Mouse (Mus musculus): ENCODE results near the gene Gm17455. TPM values are rescaled to one million over a fixed set of nuclear protein-coding genes. Genes with fewer than 3 reads are reported as not detected.
A peak's percentile ranks its signal among the peaks of the same experiment; 100 is the strongest.

The Gm17455 gene
- 0.72 and 1.0 TPM in 2 replicates for polyA plus RNA-seq (2015; fragmentation: Nextera tagmentation; extraction: Ambion mirVana)

DNA sequence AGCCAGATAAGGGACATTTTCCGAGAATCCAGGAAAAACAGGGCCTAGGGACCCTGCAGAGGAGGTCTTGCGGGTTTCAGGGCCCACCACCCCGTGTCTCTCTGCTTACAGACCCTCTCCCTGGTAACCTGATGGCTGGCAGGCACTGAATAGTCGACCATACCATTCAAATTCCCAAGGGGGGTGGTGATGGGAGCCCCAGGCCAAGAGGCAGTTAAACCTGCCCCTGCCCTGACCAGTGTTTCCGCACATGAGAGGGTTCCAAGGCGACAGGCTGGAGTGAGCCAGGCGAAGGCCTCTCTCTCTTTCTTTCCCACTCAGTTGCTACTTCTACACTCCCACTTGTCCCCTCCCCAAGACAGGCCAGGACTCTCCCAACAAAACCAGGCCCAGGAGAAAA lies at the start of gene Gm17455:
Gene Gm17455 (plus strand): TSS at position 278 of the 400 bp plus-strand sequence.
- Histone ChIP-seq H3K9me3 (ENCODE audit: control insufficient read depth, low read length) (no peaks in the 10 kb centered on the region), H3K27ac (ENCODE audit: low read length) (no peak within 1 kb of the TSS), H3K36me3 (ENCODE audit: control insufficient read depth, insufficient read depth, low read length) (no peaks in the 10 kb centered on the region), H3K9ac (ENCODE audit: low read depth, low read length) (0 out of 2 replicates have a peak within 1 kb of the TSS, but pooled peaks have one; percentile 22), H3K27me3 (replicated peaks; ENCODE audit: control insufficient read depth, insufficient read depth, low read length) (no peaks in the 10 kb centered on the region), H3K4me1 (ENCODE audit: control insufficient read depth, insufficient read depth, low read length) (no peaks in the 10 kb centered on the region), H3K4me3 (ENCODE audit: low read length) (no peak within 1 kb of the TSS), H3K4me2 (ENCODE audit: low read depth, low read length) (no peak within 1 kb of the TSS)
- no peak for ATAC-seq
- 59% methylated on average over 7 of the region's 7 CpGs for WGBS

DNA sequence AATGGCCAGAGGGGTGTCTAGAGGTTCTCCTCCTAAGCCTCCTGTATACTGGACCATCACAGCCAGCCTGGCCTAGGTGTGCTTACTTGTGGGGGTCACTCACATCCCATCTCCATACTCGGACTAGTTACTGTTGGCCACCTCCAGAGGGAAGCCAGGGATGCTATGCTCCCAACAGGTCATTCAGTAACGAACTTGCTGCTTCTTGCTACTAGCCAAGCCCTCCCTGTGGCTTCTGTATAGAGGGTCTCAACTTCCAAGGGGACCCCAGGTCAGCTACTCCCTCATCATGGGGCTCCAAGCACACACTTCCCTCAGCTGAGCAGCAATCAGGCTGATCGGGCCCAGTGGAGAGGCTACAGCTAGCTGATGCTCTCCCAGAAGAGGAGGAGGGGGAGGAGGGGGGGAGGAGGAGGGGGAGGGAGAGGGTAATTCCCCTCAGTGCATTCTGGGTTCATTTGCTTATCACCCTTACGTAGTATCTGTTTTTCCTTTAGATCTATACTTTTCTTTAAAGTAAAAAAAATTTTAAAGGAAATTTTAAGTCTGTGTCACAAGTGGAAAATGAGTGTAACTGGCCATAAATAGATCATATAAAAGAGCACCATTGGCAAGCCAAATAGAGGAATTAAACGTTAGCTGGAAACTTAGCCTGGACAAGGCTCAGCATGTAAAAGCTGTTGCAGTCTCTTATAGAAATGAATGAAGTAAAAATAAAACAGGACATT lies 49.3 kb upstream of the Gm17455 start:
- H3K4me1 ChIP-seq (ENCODE audit: control insufficient read depth, insufficient read depth, low read length) = peaks cover 59% of the 10 kb centered on the region
- 38% methylated on average over 5 of the region's 5 CpGs for WGBS

DNA sequence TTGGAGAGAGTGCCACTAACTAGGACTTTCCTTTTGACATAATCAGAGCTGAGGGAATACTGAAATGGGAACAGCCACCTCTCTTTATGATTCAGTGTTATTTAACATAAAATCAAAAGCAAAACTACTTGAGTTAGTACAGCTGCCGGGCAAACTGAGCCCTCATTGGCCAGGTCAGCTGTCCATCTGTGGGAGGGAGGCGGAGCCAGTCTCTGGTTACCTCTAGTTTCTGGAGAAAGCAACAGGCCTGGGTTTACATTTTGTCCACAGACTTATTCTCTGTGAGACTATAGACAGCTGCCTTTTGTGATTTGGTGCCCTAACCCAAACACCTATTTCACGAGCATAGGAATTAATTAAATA lies 48.7 kb upstream of the Gm17455 start:
- Histone ChIP-seq H3K4me3 (ENCODE audit: low read length) (peak overlapping the region; percentile 6), H3K4me2 (ENCODE audit: low read depth, low read length) (peak overlapping the region; percentile 35), H3K36me3 (ENCODE audit: control insufficient read depth, insufficient read depth, low read length) (no peaks in the 10 kb centered on the region), H3K27ac (ENCODE audit: low read length) (peak overlapping the region; percentile 94), H3K27me3 (replicated peaks; ENCODE audit: control insufficient read depth, insufficient read depth, low read length) (no peaks in the 10 kb centered on the region), H3K9me3 (ENCODE audit: control insufficient read depth, low read length) (no peaks in the 10 kb centered on the region), H3K4me1 (ENCODE audit: control insufficient read depth, insufficient read depth, low read length) (peaks cover 59% of the 10 kb centered on the region), H3K9ac (ENCODE audit: low read depth, low read length) (0 out of 2 replicates have a peak overlapping the region, but pooled peaks have one; percentile 48)
- WGBS = 16% methylated on average over 3 of the region's 3 CpGs
- peak; percentile 54 for ATAC-seq

More for the DNA sequence above, 49.3 kb upstream of the Gm17455 start:
- H3K4me3 ChIP-seq (ENCODE audit: low read length) = peak overlapping the region; percentile 6
- no peak overlapping the region for H3K9ac ChIP-seq (ENCODE audit: low read depth, low read length)
- H3K36me3 ChIP-seq (ENCODE audit: control insufficient read depth, insufficient read depth, low read length) = no peaks in the 10 kb centered on the region
- no peaks in the 10 kb centered on the region for H3K27me3 ChIP-seq (replicated peaks; ENCODE audit: control insufficient read depth, insufficient read depth, low read length)
- peak overlapping the region; percentile 84 for H3K27ac ChIP-seq (ENCODE audit: low read length)
- peak overlapping the region; percentile 35 for H3K4me2 ChIP-seq (ENCODE audit: low read depth, low read length)
- no peak for ATAC-seq
- no peaks in the 10 kb centered on the region for H3K9me3 ChIP-seq (ENCODE audit: control insufficient read depth, low read length)

DNA sequence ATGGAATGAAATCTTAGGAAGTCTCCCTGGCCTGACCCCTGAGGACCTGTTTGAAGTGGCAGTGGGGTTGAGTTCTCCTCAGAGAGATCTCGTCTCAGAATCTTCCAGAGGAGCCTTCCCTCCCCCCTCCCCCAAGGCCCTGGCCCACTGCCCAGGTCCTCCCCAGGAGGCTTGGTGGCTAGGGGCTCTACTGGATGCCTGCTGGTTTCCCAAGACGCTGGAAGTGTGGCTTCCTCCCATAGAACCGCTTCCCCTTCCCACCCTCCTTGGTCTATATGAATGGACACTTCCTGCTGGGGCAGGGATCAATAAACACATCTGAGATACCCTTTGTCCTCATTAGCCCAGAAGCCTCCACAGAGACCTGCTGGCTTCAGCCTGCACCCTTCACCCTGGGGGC lies 48.3 kb upstream of the Gm17455 start:
- H3K4me3 ChIP-seq (ENCODE audit: low read length) = no peak overlapping the region
- no peaks in the 10 kb centered on the region for H3K27me3 ChIP-seq (replicated peaks; ENCODE audit: control insufficient read depth, insufficient read depth, low read length)
- H3K4me2 ChIP-seq (ENCODE audit: low read depth, low read length) = peak overlapping the region; percentile 35
- H3K36me3 ChIP-seq (ENCODE audit: control insufficient read depth, insufficient read depth, low read length) = no peaks in the 10 kb centered on the region
- H3K9me3 ChIP-seq (ENCODE audit: control insufficient read depth, low read length) = no peaks in the 10 kb centered on the region
- H3K9ac ChIP-seq (ENCODE audit: low read depth, low read length) = peak overlapping the region; percentile 48
- ATAC-seq = peak; percentile 6
- H3K4me1 ChIP-seq (ENCODE audit: control insufficient read depth, insufficient read depth, low read length) = peaks cover 58% of the 10 kb centered on the region
- peak overlapping the region; percentile 94 for H3K27ac ChIP-seq (ENCODE audit: low read length)
- 16% methylated on average over 3 of the region's 3 CpGs for WGBS

DNA sequence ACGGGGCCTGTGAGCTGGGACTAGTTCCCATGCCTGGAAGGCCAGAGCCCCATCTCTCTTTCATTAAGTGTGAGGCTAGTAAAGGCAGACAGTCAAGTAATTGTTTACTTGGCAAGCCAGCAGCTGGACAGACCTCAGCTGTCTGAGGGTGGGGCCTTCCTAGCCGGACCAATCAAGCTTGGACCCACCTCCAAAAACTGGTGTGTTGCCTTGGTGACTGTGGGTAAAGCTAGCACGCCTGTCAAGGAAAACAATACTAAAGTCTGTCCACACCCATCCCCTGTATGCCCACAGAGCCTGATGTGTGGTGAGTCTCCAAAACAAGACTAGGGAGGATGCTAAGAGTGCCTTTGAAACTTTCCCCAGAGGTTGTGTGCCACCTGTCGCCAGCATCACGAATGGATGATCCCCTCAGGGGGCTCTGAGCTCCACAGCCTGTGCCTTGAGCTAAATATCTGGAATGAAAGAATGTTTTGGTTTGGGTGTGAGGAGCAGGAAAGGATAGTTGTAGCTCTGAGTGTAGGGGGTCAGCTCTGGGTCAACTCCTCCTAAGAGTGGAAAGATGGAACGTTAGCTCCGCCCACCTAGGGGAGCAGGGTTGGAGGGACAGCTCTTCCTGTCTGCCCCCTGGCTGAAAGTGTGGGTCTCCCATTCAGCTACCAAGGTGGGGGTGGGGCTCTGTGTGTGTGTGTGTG lies 47.6 kb upstream of the Gm17455 start:
- no peaks in the 10 kb centered on the region for H3K27me3 ChIP-seq (replicated peaks; ENCODE audit: control insufficient read depth, insufficient read depth, low read length)
- 0 out of 2 replicates have a peak overlapping the region, but pooled peaks have one; percentile 48 for H3K9ac ChIP-seq (ENCODE audit: low read depth, low read length)
- peaks cover 53% of the 10 kb centered on the region for H3K4me1 ChIP-seq (ENCODE audit: control insufficient read depth, insufficient read depth, low read length)
- H3K27ac ChIP-seq (ENCODE audit: low read length) = peak overlapping the region; percentile 94
- WGBS = 20% methylated on average over 7 of the region's 7 CpGs
- H3K4me2 ChIP-seq (ENCODE audit: low read depth, low read length) = peak overlapping the region; percentile 35
- no peaks in the 10 kb centered on the region for H3K9me3 ChIP-seq (ENCODE audit: control insufficient read depth, low read length)
- peak; percentile 58 for ATAC-seq
- no peaks in the 10 kb centered on the region for H3K36me3 ChIP-seq (ENCODE audit: control insufficient read depth, insufficient read depth, low read length)
- H3K4me3 ChIP-seq (ENCODE audit: low read length) = no peak overlapping the region

DNA sequence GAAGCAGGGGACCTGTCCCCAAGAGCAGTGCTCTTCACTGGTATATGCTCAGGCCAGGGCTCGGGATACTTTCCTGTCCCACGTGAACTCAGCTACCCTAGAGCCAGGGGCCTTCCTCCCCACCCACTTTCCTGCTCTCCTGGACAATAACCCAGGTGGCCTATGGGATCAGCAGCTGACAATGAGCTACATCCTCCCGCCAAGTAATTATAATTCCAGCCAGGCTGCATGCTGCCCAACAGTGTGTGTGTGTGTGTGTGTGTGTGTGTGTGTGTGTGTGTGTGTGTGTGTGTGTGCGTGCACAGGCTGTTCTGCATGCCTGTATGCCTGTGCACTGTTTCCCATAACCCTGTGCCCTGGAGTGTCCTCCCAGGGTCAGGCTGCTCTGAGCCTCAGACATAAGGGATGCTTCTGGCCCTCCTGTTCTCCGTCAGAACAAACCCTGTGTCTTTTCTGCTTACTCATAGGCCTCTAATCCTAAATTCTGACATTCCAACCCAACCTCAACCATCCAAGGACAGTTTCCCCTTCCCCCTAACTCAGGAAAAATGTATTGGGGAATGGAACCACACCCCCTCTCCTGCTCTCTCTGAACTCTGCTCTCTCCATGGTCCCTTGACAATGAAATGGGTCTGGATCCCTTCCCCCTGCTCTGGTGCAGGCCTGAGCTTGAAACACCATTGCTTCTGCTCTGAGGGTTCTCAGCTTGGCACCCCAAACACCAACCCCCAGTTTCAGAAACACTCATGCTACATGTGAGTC lies 46.1 kb upstream of the Gm17455 start:
- no peaks in the 10 kb centered on the region for H3K27me3 ChIP-seq (replicated peaks; ENCODE audit: control insufficient read depth, insufficient read depth, low read length)
- H3K4me2 ChIP-seq (ENCODE audit: low read depth, low read length) = no peak overlapping the region
- no peak overlapping the region for H3K4me3 ChIP-seq (ENCODE audit: low read length)
- no peak overlapping the region for H3K9ac ChIP-seq (ENCODE audit: low read depth, low read length)
- no peaks in the 10 kb centered on the region for H3K36me3 ChIP-seq (ENCODE audit: control insufficient read depth, insufficient read depth, low read length)
- no peaks in the 10 kb centered on the region for H3K9me3 ChIP-seq (ENCODE audit: control insufficient read depth, low read length)
- H3K4me1 ChIP-seq (ENCODE audit: control insufficient read depth, insufficient read depth, low read length) = peaks cover 41% of the 10 kb centered on the region
- WGBS = 48% methylated on average over 5 of the region's 5 CpGs
- ATAC-seq = no peak
- peak overlapping the region; percentile 61 for H3K27ac ChIP-seq (ENCODE audit: low read length)

DNA sequence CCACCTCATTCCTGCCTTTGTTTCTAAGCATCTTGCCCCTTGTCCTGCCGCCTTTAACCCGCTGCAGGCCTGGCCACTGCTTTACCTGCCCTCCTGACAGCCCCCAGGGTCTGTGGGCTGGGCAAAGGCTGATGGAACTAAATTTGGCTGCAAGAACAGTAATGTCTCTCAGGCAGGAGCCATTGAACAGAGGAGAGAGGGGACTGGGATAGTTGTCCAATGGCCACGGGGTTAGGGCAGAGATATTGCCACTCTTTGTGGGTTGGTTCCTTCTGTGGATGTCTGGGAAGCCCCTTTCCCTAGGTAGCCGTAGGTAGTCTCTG lies 45.6 kb upstream of the Gm17455 start:
- Histone ChIP-seq H3K36me3 (ENCODE audit: control insufficient read depth, insufficient read depth, low read length) (0 out of 2 replicates have a peak, but pooled peaks cover 2% of the 10 kb centered on the region), H3K4me1 (ENCODE audit: control insufficient read depth, insufficient read depth, low read length) (peaks cover 35% of the 10 kb centered on the region), H3K9me3 (ENCODE audit: control insufficient read depth, low read length) (no peaks in the 10 kb centered on the region), H3K27me3 (replicated peaks; ENCODE audit: control insufficient read depth, insufficient read depth, low read length) (no peaks in the 10 kb centered on the region), H3K9ac (ENCODE audit: low read depth, low read length) (no peak overlapping the region), H3K4me2 (ENCODE audit: low read depth, low read length) (no peak overlapping the region), H3K27ac (ENCODE audit: low read length) (peak overlapping the region; percentile 61), H3K4me3 (ENCODE audit: low read length) (no peak overlapping the region)
- 92% methylated on average over 4 of the region's 4 CpGs for WGBS
- ATAC-seq = no peak

DNA sequence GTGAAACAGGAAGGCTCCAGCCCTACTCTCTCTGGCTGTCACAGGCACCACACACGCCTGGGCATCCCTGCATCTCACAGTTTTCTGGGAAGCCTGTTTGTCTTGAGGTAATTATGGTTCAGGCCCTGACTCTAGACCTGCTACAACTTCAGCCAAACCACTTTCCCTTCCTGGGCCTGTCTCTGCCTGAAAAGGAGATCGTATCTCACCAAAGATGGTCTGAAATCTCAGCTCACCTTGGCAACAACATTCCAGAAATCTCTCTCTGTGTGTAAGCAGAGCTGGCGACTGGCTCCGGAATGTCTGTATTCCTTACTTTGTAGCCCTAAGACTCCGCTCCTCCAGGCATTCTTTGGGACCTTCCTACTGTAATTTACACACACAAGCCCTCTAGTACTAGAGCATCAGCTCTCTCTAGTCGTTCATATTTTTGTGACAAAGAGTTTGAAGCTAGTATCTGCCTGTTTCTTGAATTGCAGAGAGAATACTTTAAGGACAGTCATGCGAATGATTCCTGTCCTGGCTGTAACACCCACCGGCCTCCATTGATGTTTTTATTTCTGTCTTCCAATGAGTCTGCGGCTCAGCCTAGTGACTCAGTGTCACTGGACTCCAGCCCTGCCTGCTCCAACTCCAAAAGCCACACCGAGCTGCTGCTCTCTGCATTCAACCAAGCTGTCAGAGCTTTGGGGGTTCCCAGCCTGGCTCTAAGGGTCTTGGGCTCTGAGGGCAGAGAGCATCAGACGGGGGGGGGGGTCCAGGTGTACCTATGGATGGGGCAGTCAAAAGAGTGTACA lies 44.4 kb upstream of the Gm17455 start:
- H3K27ac ChIP-seq (ENCODE audit: low read length) = peak overlapping the region; percentile 61
- H3K4me3 ChIP-seq (ENCODE audit: low read length) = no peak overlapping the region
- no peak for ATAC-seq
- 55% methylated on average over 11 of the region's 11 CpGs for WGBS
- H3K9me3 ChIP-seq (ENCODE audit: control insufficient read depth, low read length) = no peaks in the 10 kb centered on the region
- peaks cover 24% of the 10 kb centered on the region for H3K4me1 ChIP-seq (ENCODE audit: control insufficient read depth, insufficient read depth, low read length)
- no peaks in the 10 kb centered on the region for H3K27me3 ChIP-seq (replicated peaks; ENCODE audit: control insufficient read depth, insufficient read depth, low read length)
- 0 out of 2 replicates have a peak, but pooled peaks cover 2% of the 10 kb centered on the region for H3K36me3 ChIP-seq (ENCODE audit: control insufficient read depth, insufficient read depth, low read length)
- no peak overlapping the region for H3K9ac ChIP-seq (ENCODE audit: low read depth, low read length)
- no peak overlapping the region for H3K4me2 ChIP-seq (ENCODE audit: low read depth, low read length)

All from intestine, embryonic 16.5 days (tissue).